Mouse (Mus musculus): ENCODE measurements around the gene BC017158.

- no peak for TF ChIP-seq CTCF (IDR thresholded peaks at IDR 0.05; ENCODE audit: low read depth, low read length)
- no peak for TF ChIP-seq GATA1 (IDR thresholded peaks at IDR 0.05; ENCODE audit: borderline replicate concordance, low read length)
- TF ChIP-seq TAL1 (conservative IDR thresholded peaks at IDR 0.05; ENCODE audit: low read depth, low read length): no peak
- TF ChIP-seq POLR2AphosphoS5 (IDR thresholded peaks at IDR 0.05; ENCODE audit: insufficient replicate concordance, low read depth, low read length): no peak
- TF ChIP-seq GATA2 (IDR thresholded peaks at IDR 0.05; ENCODE audit: borderline replicate concordance, low read depth, low read length): no peak
Measured at GRCm38 (mm10) chr7:128237593-128237926, 60.4 kb downstream of the BC017158 start.
